Mouse (Mus musculus) liver, postnatal 0 days (tissue): ENCODE data around the gene Gemin8.

Source experiments
- CTCF ChIP-seq: sonication (generic); IDR thresholded peaks from 2 replicates; pipeline ENCODE4 v1.5.1; 2016; ENCODE audit warnings: antibody characterized with exemption, low read depth
- EP300 ChIP-seq: IDR thresholded peaks from 2 replicates; pipeline ENCODE4 v1.6.1; 2016; ENCODE audit warnings: antibody characterized with exemption, low read depth, mild to moderate bottlenecking

DNA sequence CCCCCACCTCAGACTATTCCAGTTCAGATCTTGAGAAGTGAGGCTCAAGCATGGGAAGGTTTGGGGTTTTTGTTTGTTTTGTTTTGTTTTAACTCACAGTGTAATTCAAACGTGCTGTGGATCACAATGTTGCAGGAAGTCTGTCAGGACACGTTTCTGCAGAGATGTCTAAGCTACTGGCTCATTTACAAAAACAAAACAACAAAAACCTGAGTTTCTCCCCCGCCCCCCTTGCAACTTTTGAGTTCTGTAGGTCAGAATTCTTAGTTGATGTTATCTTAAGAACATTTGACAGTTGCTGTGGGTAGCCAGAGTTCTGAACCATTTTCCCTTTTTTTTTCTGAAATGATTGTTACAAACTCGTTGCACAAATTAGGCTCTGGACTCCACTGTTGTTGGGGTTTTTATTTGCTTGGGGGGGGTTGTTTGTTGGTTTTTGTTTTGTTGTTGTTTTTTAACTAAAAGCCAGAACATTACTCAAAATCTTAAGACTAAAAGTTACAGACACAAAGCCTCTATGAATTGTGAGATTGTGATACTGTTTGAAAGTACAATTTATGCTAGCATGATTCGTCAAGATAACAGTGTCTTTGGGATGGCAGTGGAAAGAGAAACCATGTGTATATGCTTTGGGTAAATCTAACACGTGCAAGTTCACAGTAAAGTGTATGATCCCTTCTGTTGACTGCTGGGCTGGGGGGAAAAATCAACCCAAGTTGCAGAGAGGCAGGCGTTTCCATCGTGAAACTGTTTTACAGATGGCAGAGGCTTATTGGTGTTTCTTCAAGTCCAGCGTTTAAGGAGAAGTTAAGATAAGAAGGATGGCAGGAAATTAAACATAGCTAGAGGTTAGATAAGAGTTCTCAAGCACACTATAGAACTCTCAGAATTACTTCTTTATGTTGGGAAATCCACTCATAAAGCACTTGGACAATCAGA, 815 bp downstream of the Gemin8 start:
- TF ChIP-seq EP300 (no peak), CTCF (no peak)
